Mouse (Mus musculus) c-Kit-positive CD71-negative TER-119-negative erythroid progenitor cells, embryonic 14.5 days (primary cell): ENCODE measurements at regions not wholly inside any gene's neighbourhood (a gene's known extent, or its start where the extent isn't known, plus 50 kb on each side); places are given as distances from the start of the nearest gene placed in this dataset.

Experiments used
- DNase-seq: peaks from one replicate; pipeline ENCODE4 v3.0.0-alpha.2; 2013; ENCODE audit warnings: low read depth

GRCm38 (mm10) chr12:38928786-38929351 lies 149.7 kb downstream of the Etv1 start:
- peak; percentile 39 for DNase-seq

GRCm38 (mm10) chr12:38929644-38930043 lies 150.5 kb downstream of the Etv1 start:
- DNase-seq: no peak

GRCm38 (mm10) chr12:38931769-38932168 lies 152.6 kb downstream of the Etv1 start:
- no peak for DNase-seq

- no peak for DNase-seq
Measured at GRCm38 (mm10) chr12:38959605-38960004, 180.4 kb downstream of the Etv1 start.

- DNase-seq: no peak
Measured at GRCm38 (mm10) chr12:38962302-38962701, 183.1 kb downstream of the Etv1 start.

- no peak for DNase-seq
Measured at GRCm38 (mm10) chr12:38970347-38970746, 191.2 kb downstream of the Etv1 start.

- no peak for DNase-seq
Measured at GRCm38 (mm10) chr12:38972205-38972604, 193.0 kb downstream of the Etv1 start.

- DNase-seq: no peak
Measured at GRCm38 (mm10) chr12:38975508-38975907, 196.3 kb downstream of the Etv1 start.

- no peak for DNase-seq
Measured at GRCm38 (mm10) chr12:38982423-38982822, 203.2 kb downstream of the Etv1 start.

GRCm38 (mm10) chr12:38985909-38986308 lies 206.7 kb downstream of the Etv1 start:
- no peak for DNase-seq

- no peak for DNase-seq
Measured at GRCm38 (mm10) chr12:38986346-38986745, 207.2 kb downstream of the Etv1 start.

GRCm38 (mm10) chr12:38987277-38987676 lies 208.1 kb downstream of the Etv1 start:
- DNase-seq: no peak

GRCm38 (mm10) chr12:38987819-38988218 lies 208.6 kb downstream of the Etv1 start:
- DNase-seq: no peak

GRCm38 (mm10) chr12:39027179-39027578 lies 248.0 kb downstream of the Etv1 start:
- DNase-seq: no peak

- no peak for DNase-seq
Measured at GRCm38 (mm10) chr12:39027948-39028347, 248.8 kb downstream of the Etv1 start.

GRCm38 (mm10) chr12:39033982-39034381 lies 254.8 kb downstream of the Etv1 start:
- DNase-seq: no peak

- no peak for DNase-seq
Measured at GRCm38 (mm10) chr12:39036466-39037037, 257.4 kb downstream of the Etv1 start.

GRCm38 (mm10) chr12:39038077-39038476 lies 258.9 kb downstream of the Etv1 start:
- DNase-seq: no peak

- DNase-seq: no peak
Measured at GRCm38 (mm10) chr12:39038656-39039055, 259.5 kb downstream of the Etv1 start.

- no peak for DNase-seq
Measured at GRCm38 (mm10) chr12:39047126-39047525, 267.9 kb downstream of the Etv1 start.

GRCm38 (mm10) chr12:39048441-39048840 lies 269.3 kb downstream of the Etv1 start:
- DNase-seq: no peak

- no peak for DNase-seq
Measured at GRCm38 (mm10) chr12:39048958-39049357, 269.8 kb downstream of the Etv1 start.

GRCm38 (mm10) chr12:39070331-39071045 lies 291.3 kb downstream of the Etv1 start:
- no peak for DNase-seq
